Mouse (Mus musculus): ENCODE data around the gene Slc22a1.

Gene Slc22a1

DNA sequence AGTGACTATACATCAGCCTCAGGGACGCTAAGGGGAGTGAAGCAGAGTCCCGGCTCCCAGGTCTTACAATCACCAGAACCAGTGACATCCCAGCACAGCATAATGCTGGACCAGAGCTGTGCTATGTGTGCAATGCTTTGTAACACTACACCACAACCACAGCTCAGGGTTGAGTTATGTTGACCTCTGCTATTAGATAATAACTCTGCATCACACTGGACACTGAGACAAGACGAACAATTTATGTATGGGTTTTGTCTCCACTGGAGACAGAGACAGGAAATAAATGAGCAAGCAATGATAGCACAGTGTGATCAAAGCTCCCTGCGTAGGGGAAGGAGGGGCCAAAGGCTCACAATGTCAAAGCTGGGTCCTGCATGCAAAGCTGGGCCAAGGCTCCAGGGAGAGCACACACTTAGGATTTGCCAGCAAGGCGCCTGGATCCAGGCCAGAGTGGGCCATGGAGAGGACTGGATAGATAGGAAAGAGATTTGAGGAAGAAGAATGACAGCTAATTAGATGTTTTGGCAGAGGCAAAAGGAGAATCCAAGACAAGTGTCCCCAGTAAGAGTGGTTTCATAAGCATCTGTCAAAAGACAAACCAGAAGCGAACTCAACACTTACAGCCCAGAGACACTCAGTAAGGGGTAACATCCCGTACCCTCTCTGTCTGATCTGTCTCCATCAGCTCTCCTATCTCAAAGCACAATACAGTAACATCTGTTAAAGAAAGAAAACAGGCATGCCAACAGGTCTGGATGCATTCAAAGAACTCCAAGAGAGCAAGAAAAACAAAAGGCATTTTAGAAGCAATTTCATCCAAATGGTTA, 43.6 kb downstream of the Slc22a1 start:
- DNase-seq, result peak; percentile 34 to 51

DNA sequence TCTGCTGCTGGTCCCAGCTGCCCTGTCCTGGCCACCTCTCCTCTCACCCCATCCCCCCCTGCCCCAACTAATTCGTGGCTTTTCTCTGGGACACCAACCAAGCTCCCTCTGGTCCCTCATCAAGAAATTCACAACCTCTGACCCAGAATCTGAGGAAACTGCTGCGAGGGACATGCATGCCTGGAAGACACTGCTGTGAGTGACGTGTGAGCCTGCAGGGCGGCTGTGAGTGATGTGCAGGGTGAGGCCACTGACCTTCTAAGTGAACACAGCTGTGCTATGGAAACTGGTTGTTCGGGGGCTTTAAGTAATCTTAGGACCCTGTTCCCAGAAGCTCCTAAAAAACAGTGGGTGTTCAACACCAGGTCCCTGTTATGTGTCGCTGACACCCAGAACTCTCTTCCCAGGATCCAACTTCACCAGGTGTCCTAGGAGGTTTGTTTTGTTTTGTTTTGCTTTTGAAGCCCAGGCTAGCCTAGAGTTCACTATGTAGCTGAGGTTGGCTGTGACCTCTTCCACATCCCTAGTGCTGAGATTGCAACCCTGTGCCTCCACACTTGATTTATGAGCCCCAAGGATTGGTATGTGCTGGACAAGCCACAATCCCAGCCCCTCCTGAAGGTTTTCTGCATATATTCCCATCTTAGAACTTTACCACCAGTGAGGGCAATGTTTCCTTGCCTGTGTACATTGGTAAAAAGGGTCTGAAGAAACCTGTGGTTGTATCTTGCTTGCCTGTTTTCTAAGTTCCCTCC, 44.5 kb downstream of the Slc22a1 start:
- no peak for DNase-seq

DNA sequence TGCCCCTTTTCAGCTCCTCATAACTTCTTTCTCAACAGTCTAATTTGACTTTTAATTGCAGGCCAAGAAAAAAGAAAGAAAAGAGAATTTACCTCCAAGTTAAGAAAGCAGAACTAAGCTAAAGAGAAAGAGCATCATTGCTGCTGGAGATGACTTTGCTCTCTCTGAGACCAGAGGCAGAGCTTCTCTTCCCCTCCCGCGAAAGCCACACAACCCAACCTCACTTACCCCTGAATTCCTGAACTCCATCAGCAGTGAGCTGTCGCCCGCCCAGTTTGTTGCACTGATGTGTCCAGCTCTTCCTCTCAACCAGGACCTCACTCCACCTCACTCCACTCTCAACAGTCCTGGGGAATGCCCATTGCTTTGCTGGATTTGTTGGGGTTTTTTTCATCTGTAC, 47.6 kb downstream of the Slc22a1 start:
- DNase-seq, result no peak

DNA sequence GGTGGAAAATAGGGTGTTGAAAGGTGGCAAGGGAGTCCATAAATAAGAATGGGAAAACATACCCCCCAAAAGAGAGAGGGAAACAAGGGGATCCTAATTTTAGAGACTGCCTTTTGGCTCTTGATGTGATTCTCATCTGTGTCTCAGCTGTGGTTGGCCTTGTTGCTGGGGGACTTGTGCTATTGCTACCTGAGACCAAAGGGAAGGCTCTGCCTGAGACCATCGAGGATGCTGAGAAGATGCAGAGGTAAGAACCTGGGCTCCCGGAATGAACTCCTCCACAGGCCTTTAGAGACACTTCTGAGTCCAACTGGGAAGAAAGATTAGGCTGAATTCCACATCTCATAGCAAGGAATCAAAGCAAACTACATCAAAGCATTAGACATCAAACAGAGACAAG, 56.0 kb downstream of the Slc22a1 start:
- DNase-seq, result no peak

DNA sequence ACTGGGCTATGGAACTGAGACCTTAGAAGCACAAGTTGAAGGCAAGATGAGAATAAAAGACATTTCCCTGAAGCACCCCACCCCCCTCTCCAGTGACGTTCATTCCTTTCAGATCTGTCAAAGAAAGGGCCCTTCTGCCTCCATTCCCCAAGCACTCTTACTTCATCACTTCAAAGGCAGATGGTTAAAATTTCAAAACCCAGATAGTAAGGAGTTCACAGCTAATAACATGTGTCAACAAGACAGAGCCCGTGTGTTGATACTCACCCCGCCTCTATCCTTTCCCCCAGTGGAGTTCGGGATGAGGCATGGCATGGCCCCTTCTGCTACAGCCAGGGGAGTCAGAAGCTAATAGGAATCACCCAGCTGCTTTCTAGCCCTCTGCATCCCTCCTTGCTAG, 60.2 kb downstream of the Slc22a1 start:
- DNase-seq, result no peak

DNA sequence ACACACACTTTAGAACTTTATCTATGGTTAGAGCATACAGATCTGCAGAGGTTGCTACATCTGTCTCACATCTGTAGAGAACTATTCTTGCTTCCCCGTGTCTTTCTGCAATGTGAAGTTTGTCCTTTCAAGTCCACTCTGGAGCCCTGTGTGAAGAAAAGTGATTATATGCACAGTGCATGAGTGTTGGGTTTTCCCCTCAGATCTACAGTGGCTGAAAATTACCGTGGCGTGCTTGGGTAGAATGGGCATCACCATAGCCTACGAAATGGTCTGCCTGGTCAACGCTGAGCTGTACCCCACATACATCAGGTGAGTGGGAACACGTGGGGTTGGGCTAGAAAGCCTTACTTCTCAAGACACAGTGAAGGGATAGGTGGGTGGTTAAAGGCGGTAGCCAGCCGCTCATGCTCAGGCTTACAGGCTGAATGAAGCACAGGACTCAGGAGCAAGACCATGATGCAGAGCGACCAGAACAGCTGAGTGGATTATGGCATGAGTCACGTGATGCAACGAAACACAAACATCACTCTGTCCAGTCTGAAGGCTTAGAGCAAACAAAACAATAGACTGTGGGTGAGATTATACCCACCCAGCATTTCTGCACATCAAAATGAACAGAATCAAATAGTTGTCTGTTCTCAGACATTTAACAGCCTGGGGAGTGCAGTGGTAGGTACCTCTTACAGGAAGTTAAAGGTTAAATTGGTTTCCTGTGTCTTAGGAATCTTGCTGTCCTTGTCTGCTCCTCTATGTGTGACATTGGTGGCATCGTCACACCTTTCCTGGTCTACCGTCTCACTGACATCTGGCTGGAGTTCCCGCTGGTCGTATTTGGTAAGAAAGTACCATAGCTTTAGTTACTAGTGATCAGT, 60.9 kb downstream of the Slc22a1 start:
- DNase-seq, result no peak

DNA sequence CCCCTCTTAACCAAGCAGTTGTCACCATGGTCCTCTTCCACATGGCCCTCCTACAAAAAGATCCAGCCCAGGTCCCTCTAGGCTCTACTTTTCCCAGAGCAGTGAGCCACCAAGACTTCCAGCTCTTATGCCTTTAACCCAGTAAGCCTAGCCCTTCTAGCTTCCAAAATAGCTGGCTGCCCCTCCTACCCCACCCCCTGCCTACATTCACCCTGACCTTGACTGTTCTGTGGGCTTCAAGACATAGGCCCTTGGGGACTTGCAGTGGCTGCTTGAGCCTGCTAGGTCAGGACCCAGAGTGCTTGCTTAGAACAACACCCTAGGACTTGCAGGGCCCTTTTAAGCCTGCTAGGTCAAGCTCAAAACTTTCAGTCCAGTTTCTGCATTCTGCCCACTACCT, 68.4 kb downstream of the Slc22a1 start:
- no peak for DNase-seq

DNA sequence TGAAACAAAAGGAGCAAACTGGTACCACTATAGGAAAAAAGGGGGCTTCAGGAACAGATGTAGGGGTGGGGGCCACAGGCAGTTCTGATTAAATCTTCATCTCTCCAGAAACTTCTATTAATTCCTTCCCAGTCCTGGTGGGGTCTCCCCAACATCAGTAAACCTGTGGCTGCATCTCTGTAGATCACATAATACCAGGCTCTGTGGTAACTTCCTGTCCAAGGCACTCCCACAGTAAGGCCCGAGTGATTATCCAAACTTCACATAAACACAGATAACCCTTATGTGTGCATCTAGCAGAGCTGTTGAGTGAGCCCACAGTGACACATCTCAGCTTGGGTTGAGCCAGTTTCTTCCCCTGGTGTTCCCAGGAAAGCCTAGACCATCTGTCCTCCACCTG, 69.0 kb downstream of the Slc22a1 start:
- DNase-seq, result no peak
